Mouse (Mus musculus) G1E (cell line): ENCODE results near the gene Utp20.

ENCODE experiments used
- CTCF ChIP-seq: IDR thresholded peaks from 2 replicates; pipeline ENCODE4 v1.5.1; 2012; ENCODE audit warnings: low read depth, low read length, inconsistent platforms, mixed read lengths
- GATA1 ChIP-seq: IDR thresholded peaks from 2 replicates; pipeline ENCODE4 v1.6.1; 2012; ENCODE audit warnings: borderline replicate concordance, low read length, inconsistent platforms, mixed read lengths
- TAL1 ChIP-seq: conservative IDR thresholded peaks from 2 replicates; pipeline ENCODE4 v1.6.1; 2012; ENCODE audit warnings: low read depth, low read length, inconsistent platforms, mixed read lengths

- no peak for TF ChIP-seq GATA1
- TF ChIP-seq CTCF = no peak
- no peak for TF ChIP-seq TAL1
Observed at GRCm38 (mm10) chr10:88716986-88717755, 109.4 kb downstream of the Utp20 start.
